Mouse (Mus musculus): ENCODE results near the gene Ciz1.

Ciz1 gene

DNA sequence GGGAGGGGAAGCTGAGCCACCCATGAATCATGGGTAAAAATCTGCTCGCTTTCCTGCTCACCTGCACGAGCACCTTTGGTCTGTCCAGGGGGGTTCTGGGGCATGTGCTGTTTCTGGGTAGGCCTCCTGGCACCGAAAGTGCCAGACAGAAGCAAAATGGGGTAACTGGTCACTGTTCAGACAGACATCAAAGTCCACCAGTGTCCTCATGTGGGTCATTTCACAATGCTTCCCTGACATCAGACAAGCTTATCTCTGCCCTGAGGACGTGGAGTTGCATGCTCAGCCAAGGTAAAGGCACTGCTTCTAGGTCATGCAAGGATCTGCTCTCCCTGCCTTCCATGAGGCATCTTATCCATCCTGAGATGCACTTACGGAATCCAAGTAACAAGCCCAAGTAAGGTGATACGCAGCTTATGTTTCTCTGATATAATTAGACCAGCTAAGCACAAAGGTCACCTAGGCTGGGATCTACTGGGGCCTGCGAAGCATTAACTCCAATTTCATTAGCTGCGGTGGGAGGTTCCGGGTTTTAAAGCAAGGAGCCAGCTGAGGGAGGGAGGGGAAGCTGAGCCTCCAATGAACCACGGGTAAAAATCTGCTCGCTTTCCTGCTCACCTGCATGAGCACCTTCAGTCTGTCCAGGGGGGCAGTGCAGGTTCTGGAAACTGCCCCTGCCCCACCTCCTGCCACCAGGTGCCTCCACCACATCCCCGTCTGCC lies 66.5 kb downstream of the Ciz1 start:
- DNase-seq: no peak

- peak; percentile 87 to 91 for DNase-seq
Measured at GRCm38 (mm10) chr2:32419359-32419758, 67.2 kb downstream of the Ciz1 start.

DNA sequence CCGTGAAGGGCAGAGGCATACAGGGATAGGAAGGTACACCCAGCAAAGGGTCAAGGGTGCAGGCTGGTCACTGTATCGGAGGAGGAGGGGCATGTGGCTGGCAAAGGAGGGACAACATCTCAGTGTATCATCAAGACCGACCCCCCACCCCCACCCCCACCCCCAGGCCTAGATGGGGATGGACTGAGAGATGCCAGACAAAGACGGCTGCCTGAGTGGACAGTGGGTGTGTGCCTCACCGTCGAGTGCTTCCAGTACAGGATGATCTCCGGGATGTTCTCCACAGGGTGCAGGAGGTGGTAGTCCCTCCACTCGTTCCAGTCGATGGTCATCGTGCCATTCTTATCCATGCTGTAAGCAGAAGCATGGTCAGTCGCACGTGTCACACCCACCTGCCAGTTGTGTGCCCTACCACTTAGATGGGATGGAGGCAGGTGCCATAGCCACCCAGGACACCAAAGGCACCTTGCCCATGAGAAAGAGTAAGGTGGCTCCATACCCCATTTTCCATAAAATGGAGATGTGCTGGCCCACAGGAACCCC lies 68.0 kb downstream of the Ciz1 start:
- DNase-seq: no peak

- DNase-seq: no peak
Measured at GRCm38 (mm10) chr2:32420647-32421046, 68.5 kb downstream of the Ciz1 start.

- DNase-seq: no peak
Measured at GRCm38 (mm10) chr2:32421851-32422251, 69.7 kb downstream of the Ciz1 start.

- peak; percentile 86 to 90 for DNase-seq
Measured at GRCm38 (mm10) chr2:32423481-32424331, 71.6 kb downstream of the Ciz1 start.

- DNase-seq: no peak
Measured at GRCm38 (mm10) chr2:32424796-32425195, 72.7 kb downstream of the Ciz1 start.

GRCm38 (mm10) chr2:32425568-32425967 lies 73.4 kb downstream of the Ciz1 start:
- no peak for DNase-seq

DNA sequence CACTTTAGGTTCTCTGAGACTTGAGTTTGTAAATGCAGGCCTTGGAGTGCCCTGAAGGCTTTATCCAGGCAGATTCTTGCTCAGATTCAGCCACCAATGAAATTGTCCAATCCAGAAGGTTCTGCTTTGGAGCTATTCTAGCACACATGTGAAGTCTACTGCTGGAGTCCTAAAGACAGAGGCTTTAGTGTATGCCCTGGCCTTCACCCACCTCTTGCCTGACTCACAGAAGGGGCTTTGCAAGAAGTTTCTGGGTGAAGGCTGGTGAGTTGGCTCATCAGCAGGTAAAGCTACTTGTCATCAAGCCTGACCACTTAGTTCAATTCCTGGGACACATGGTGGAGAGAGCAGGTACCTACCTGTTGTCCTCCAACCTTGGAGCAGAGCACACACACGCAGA lies 74.0 kb downstream of the Ciz1 start:
- no peak for DNase-seq

DNA sequence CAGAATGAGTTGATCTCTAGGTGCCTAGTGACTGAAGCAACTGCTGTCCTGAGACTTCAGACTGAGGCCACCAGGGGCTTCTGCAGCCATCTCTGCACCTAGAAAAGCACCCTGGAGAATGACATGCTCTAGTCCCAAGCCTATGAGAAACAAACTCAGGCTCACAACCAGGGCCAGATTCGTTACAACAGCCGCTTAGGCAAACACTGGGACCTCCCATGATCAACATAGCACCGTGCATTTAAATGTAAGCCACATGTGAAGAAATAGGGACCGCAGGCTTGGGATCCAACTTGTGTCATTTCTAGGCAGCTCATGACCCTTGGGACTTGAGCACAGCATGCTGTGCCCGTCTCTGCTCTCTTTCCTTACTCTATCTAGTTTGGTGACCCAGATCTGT lies 75.6 kb downstream of the Ciz1 start:
- no peak for DNase-seq

- DNase-seq: peak; percentile 72 to 87
Measured at GRCm38 (mm10) chr2:32428262-32428722, 76.2 kb downstream of the Ciz1 start.

GRCm38 (mm10) chr2:32429215-32429891 lies 77.2 kb downstream of the Ciz1 start:
- DNase-seq: no peak

Data from lung, adult 18-20 months (tissue).